Mouse (Mus musculus) C2C12 (cell line): Measurements from ENCODE around the gene Sowahc.

Source experiments
- CTCF ChIP-seq: IDR thresholded peaks from one replicate; pipeline ENCODE4 v1.5.1; 2011; ENCODE audit not compliant: control insufficient read depth, insufficient read depth, insufficient read length
- MAX ChIP-seq: IDR thresholded peaks from one replicate; pipeline ENCODE4 v1.6.1; 2011; ENCODE audit warnings: mild to moderate bottlenecking, control low read depth
- MYOG ChIP-seq: IDR thresholded peaks from one replicate; pipeline ENCODE4 v1.6.1; 2011; ENCODE audit not compliant: control insufficient read depth, insufficient read length; ENCODE audit errors: extremely low read depth
- USF1 ChIP-seq: IDR thresholded peaks from one replicate; pipeline ENCODE4 v1.6.1; 2011; ENCODE audit warnings: low read depth, mild to moderate bottlenecking, control low read depth, moderate library complexity

- no peak for TF ChIP-seq CTCF
- TF ChIP-seq USF1, result no peak
- no peak for TF ChIP-seq MYOG
- no peak for TF ChIP-seq MAX
Measured at GRCm38 (mm10) chr10:59194891-59195290, 26.9 kb upstream of the Sowahc start.
